Mouse (Mus musculus) spleen, postnatal 14 days (tissue): Measurements from ENCODE around the gene BC017158.

Experiments used
- DNase-seq, 2 experiments: peaks; one replicate each; pipeline ENCODE4 v3.0.0; 2021 to 2022; ENCODE audit warnings: low spot score in 2 of 2

The BC017158 gene

GRCm38 (mm10) chr7:128235481-128235880, 62.5 kb downstream of the BC017158 start:
- no peak for DNase-seq

GRCm38 (mm10) chr7:128234796-128235195, 63.2 kb downstream of the BC017158 start:
- DNase-seq = no peak

- DNase-seq = no peak
Observed at GRCm38 (mm10) chr7:128231741-128232140, 66.2 kb downstream of the BC017158 start.
